Mouse (Mus musculus) cerebellum, postnatal 14 days (tissue): ENCODE measurements around the gene Ebf1.

Experiments used
- DNase-seq, 2 experiments: peaks; one replicate each; pipeline ENCODE4 v3.0.0; 2021; ENCODE audit warnings: mixed read lengths in 2 of 2

The Ebf1 gene

GRCm38 (mm10) chr11:44619131-44619886 lies 2.2 kb downstream of the Ebf1 start:
- peak; percentile 48 to 51 for DNase-seq

- peak; percentile 35 to 55 for DNase-seq
Measured at GRCm38 (mm10) chr11:44619887-44620693, 3.0 kb downstream of the Ebf1 start.

GRCm38 (mm10) chr11:44620694-44621446 lies 3.8 kb downstream of the Ebf1 start:
- peak; percentile 47 to 52 for DNase-seq

GRCm38 (mm10) chr11:44621615-44622014 lies 4.5 kb downstream of the Ebf1 start:
- peak in 1 of 2 experiments; percentile 23 for DNase-seq

GRCm38 (mm10) chr11:44622023-44622731 lies 5.1 kb downstream of the Ebf1 start:
- peak; percentile 75 for DNase-seq

- no peak for DNase-seq
Measured at GRCm38 (mm10) chr11:44624564-44624963, 7.4 kb downstream of the Ebf1 start.

GRCm38 (mm10) chr11:44626065-44626464 lies 8.9 kb downstream of the Ebf1 start:
- DNase-seq, result peak; percentile 74 to 85

GRCm38 (mm10) chr11:44628412-44628811 lies 11.3 kb downstream of the Ebf1 start:
- DNase-seq, result no peak

- no peak for DNase-seq
Measured at GRCm38 (mm10) chr11:44632064-44632968, 15.2 kb downstream of the Ebf1 start.

- DNase-seq, result no peak
Measured at GRCm38 (mm10) chr11:44633001-44633693, 16.0 kb downstream of the Ebf1 start.

GRCm38 (mm10) chr11:44634552-44635193 lies 17.6 kb downstream of the Ebf1 start:
- DNase-seq, result no peak

GRCm38 (mm10) chr11:44636241-44636640 lies 19.1 kb downstream of the Ebf1 start:
- no peak for DNase-seq

- DNase-seq, result peak; percentile 21 to 43
Measured at GRCm38 (mm10) chr11:44638193-44638754, 21.2 kb downstream of the Ebf1 start.

GRCm38 (mm10) chr11:44641496-44641895 lies 24.4 kb downstream of the Ebf1 start:
- peak; percentile 41 to 43 for DNase-seq

- DNase-seq, result no peak
Measured at GRCm38 (mm10) chr11:44654340-44655019, 37.4 kb downstream of the Ebf1 start.

- no peak for DNase-seq
Measured at GRCm38 (mm10) chr11:44655468-44655867, 38.4 kb downstream of the Ebf1 start.

- no peak for DNase-seq
Measured at GRCm38 (mm10) chr11:44656916-44657315, 39.8 kb downstream of the Ebf1 start.

- DNase-seq, result no peak
Measured at GRCm38 (mm10) chr11:44657833-44658395, 40.8 kb downstream of the Ebf1 start.

GRCm38 (mm10) chr11:44661875-44662274 lies 44.8 kb downstream of the Ebf1 start:
- DNase-seq, result no peak
